Mouse (Mus musculus) midbrain, embryonic 15.5 days (tissue): ENCODE measurements at regions not wholly inside any gene's neighbourhood (a gene's known extent, or its start where the extent isn't known, plus 50 kb on each side); places are given as distances from the start of the nearest gene placed in this dataset.

ENCODE experiments used
- ATAC-seq: fragments of 200-750 bp; cut with Nextera tagmentation; replicated peaks from 2 replicates; pipeline ENCODE4 v1.8.0; 2017; ENCODE audit warnings: moderate TSS enrichment
- H3K27ac ChIP-seq: fragments of 300-500 bp; sonication (generic); 2 replicates; pipeline ENCODE4 v1.5.1; 2015; ENCODE audit warnings: mild to moderate bottlenecking, inconsistent platforms
- H3K27me3 ChIP-seq: fragments of 300-500 bp; sonication (generic); replicated peaks from 2 replicates; pipeline ENCODE4 v1.6.1; 2015; ENCODE audit warnings: inconsistent platforms
- H3K36me3 ChIP-seq: fragments of 300-500 bp; sonication (generic); replicated peaks from 2 replicates; pipeline ENCODE4 v1.6.1; 2015; ENCODE audit warnings: inconsistent platforms
- H3K4me1 ChIP-seq: fragments of 300-500 bp; sonication (generic); 2 replicates; pipeline ENCODE4 v1.6.1; 2015; ENCODE audit warnings: inconsistent platforms
- H3K4me2 ChIP-seq: fragments of 300-500 bp; sonication (generic); 2 replicates; pipeline ENCODE4 v1.6.1; 2015; ENCODE audit warnings: inconsistent platforms, mild to moderate bottlenecking, moderate library complexity
- H3K4me3 ChIP-seq: fragments of 300-500 bp; sonication (generic); 2 replicates; pipeline ENCODE4 v1.5.1; 2015; ENCODE audit warnings: mild to moderate bottlenecking, inconsistent platforms
- H3K9ac ChIP-seq: fragments of 300-500 bp; sonication (generic); 2 replicates; pipeline ENCODE4 v1.6.1; 2015; ENCODE audit warnings: mild to moderate bottlenecking, inconsistent platforms
- H3K9me3 ChIP-seq: fragments of 300-500 bp; sonication (generic); 2 replicates; pipeline ENCODE4 v1.6.1; 2016; ENCODE audit warnings: inconsistent platforms
- WGBS: fragments of 180-500 bp; shearing (Covaris S2); methylation state at CpG from one replicate; pipeline ENCODE4 v1.1.7; 2015; ENCODE audit warnings: mixed read lengths; 5-methylcytosine and 5-hydroxymethylcytosine counted together

DNA sequence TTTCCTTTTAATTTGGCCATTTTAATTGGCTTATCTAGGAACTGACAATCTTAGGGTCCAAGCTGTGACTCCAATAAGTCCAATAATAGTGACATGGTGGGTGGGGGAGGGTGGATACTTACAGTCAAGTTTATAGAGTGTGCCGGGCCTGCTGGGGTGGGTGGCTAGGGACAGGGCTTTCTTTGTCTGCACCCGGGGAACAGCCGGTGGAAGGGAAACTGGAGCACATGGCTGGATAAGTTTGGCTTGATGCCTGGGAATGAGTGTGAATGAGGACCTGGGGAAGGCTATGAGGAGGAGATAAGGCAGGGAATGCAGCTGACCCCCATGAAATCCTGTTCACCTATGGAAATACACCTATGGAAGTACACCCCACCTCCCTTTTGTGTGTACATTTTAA lies 81.7 kb upstream of the Cers4 start:
- H3K9me3 ChIP-seq: no peaks in the 10 kb centered on the region
- H3K36me3 ChIP-seq: no peaks in the 10 kb centered on the region
- no peak overlapping the region for H3K4me3 ChIP-seq
- no peaks in the 10 kb centered on the region for H3K27me3 ChIP-seq
- H3K27ac ChIP-seq: no peak overlapping the region
- no peaks in the 10 kb centered on the region for H3K4me1 ChIP-seq
- WGBS: 69% methylated on average over 3 of the region's 3 CpGs
- H3K9ac ChIP-seq: no peak overlapping the region
- no peak overlapping the region for H3K4me2 ChIP-seq
- no peak for ATAC-seq

DNA sequence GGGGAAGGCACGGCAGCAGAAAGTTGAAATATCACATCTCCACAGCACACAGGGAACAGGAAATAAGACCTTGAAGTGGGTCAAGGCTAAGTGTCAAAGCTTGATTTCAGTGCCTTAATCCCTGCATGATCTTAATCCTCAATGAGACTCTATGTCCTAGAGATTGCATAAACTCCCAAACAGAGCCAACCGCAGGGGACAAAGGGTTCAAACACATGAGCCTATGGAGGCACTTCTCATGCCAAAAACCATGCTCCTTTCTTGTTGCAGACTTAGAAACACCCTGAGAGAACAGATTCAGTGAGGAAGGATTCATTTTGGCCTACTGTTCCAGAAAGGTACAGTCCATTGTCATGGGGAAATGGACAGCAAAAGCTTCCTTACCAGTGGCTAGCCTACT lies 81.0 kb upstream of the Cers4 start:
- WGBS: 77% methylated on average over 2 of the region's 2 CpGs
- no peak overlapping the region for H3K9ac ChIP-seq
- no peaks in the 10 kb centered on the region for H3K9me3 ChIP-seq
- H3K27me3 ChIP-seq: no peaks in the 10 kb centered on the region
- no peaks in the 10 kb centered on the region for H3K36me3 ChIP-seq
- H3K4me1 ChIP-seq: no peaks in the 10 kb centered on the region
- no peak overlapping the region for H3K4me3 ChIP-seq
- ATAC-seq: no peak
- H3K4me2 ChIP-seq: no peak overlapping the region
- no peak overlapping the region for H3K27ac ChIP-seq

DNA sequence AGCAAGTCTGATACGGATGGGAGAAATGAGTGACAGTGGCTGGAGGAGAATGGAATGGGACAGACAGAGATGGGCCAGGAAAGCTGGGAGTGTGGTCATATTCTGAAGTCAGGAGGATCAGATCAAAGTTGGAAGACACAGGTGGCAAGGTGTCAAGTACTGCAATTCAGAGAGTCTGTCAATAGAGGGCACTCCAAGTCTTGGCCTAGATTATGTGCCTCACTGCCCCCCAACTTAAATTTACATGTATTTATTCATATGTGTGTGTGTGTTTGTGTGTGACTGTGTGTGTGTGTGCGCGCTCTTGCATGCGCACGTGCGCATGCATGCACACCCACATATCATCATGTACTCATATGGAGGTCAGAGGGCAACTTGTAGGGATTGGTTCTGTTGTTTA lies 79.6 kb upstream of the Cers4 start:
- Histone ChIP-seq H3K27ac (peak overlapping the region; percentile 17; the same call in 1 of the 2 replicates), H3K4me1 (no peaks in the 10 kb centered on the region), H3K4me3 (no peak overlapping the region), H3K27me3 (no peaks in the 10 kb centered on the region), H3K36me3 (no peaks in the 10 kb centered on the region), H3K9ac (no peak overlapping the region), H3K9me3 (no peaks in the 10 kb centered on the region), H3K4me2 (no peak overlapping the region)
- WGBS: 49% methylated on average over 6 of the region's 6 CpGs
- peak; percentile 60 for ATAC-seq

DNA sequence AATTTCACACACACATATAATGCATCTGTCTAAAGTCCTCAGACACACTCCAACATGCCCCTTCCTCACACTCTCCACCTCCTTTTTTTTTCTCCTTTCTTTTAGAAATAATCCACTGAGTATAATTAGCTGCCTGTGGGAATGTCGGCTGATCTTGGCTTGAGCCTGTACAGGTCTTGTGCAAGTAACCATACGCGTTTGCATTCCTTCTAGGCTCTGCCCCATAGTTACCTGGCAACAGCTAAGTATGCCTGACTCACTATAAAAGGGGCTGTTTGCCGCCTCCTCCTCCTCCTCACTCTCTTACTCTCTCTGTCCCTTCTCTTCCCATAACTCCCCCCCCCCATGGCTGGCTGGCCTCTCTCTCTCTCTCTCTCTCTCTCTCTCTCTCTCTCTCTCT lies 79.1 kb upstream of the Cers4 start:
- Histone ChIP-seq H3K4me1 (no peaks in the 10 kb centered on the region), H3K4me3 (no peak overlapping the region), H3K9ac (no peak overlapping the region), H3K27me3 (no peaks in the 10 kb centered on the region), H3K9me3 (no peaks in the 10 kb centered on the region), H3K4me2 (no peak overlapping the region), H3K27ac (peak overlapping the region; percentile 17; the same call in 1 of the 2 replicates), H3K36me3 (no peaks in the 10 kb centered on the region)
- ATAC-seq: peak; percentile 89
- WGBS: 10% methylated on average over 4 of the region's 4 CpGs

DNA sequence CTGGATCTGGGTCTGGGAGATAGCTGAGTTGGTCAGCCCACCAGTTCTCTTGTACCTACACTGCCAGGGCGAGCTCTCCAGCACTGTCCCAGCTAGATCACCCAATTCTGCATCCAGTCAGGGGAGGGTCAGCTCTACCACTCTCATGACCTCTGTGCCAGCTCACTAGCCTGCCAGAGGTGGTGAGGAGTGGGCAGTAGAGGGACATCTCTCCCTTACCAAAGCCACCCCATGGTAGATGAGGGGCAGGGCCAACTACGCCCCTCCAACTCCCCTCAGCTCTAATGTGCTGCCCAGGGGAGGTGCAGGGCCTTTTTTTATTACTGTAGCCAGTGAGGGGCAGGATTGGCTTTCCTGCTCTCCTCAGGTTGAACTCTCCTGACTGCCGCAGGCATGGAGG lies 75.7 kb upstream of the Cers4 start:
- no peak for ATAC-seq
- Histone ChIP-seq H3K27me3 (no peaks in the 10 kb centered on the region), H3K4me1 (no peaks in the 10 kb centered on the region), H3K36me3 (no peaks in the 10 kb centered on the region), H3K4me2 (no peak overlapping the region), H3K9ac (no peak overlapping the region), H3K9me3 (no peaks in the 10 kb centered on the region), H3K4me3 (no peak overlapping the region), H3K27ac (no peak overlapping the region)
- WGBS: 90% methylated on average over 3 of the region's 3 CpGs

DNA sequence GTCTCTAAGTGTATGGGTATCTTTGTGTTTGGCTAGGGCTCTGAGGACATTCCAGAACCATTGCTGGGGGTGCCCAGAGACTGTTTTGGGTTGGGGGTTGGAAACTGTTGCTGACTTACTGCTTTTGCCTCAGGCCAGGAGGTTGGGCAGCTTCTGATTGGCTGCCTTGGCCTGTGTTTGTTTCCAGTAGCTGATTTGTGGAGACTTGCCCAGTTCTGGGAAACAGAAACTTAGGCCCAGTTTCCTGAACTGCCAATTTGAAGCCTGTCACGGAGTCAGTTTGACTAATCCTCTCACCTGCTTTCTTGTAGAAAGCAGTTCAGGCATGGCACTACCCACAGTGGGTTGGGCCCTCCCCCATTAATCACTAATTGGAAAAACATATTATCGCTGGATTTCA lies 59.7 kb upstream of the Cers4 start:
- Histone ChIP-seq H3K36me3 (no peaks in the 10 kb centered on the region), H3K9ac (no peak overlapping the region), H3K9me3 (no peaks in the 10 kb centered on the region), H3K27ac (no peak overlapping the region), H3K27me3 (no peaks in the 10 kb centered on the region), H3K4me1 (no peaks in the 10 kb centered on the region), H3K4me2 (no peak overlapping the region), H3K4me3 (no peak overlapping the region)
- WGBS: 52% methylated on average over 2 of the region's 2 CpGs
- ATAC-seq: no peak

DNA sequence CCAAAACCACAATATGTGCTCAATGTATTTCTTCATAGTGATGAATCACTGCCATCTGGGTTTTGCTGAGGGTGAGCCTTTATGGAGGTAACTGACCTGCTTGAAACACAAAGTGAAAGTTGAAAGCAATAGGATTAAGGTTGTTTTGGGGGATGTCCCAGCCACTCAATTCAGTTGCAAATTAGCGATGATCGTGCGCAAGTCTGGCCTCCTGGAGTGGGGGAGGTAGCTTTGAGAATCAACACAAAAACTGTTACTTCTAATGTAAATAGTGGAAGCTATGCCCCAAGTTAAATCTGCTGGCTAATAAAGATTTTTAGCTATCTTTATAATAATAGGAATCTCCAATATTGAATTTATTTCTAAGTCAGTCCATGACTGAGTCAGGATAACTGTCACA lies 56.3 kb upstream of the Cers4 start:
- Histone ChIP-seq H3K4me3 (no peak overlapping the region), H3K27me3 (no peaks in the 10 kb centered on the region), H3K9ac (no peak overlapping the region), H3K27ac (no peak overlapping the region), H3K36me3 (no peaks in the 10 kb centered on the region), H3K4me1 (no peaks in the 10 kb centered on the region), H3K9me3 (no peaks in the 10 kb centered on the region), H3K4me2 (no peak overlapping the region)
- 26% methylated on average over 3 of the region's 3 CpGs for WGBS
- no peak for ATAC-seq
